Mouse (Mus musculus): ENCODE data around the gene Zfp605. TPM values are rescaled to one million over a fixed set of nuclear protein-coding genes. Genes with fewer than 3 reads are reported as not detected.

The Zfp605 gene
- total and polyA plus RNA-seq, 3 experiments, result 4.7 to 5.2 TPM; not detected in 1

DNA sequence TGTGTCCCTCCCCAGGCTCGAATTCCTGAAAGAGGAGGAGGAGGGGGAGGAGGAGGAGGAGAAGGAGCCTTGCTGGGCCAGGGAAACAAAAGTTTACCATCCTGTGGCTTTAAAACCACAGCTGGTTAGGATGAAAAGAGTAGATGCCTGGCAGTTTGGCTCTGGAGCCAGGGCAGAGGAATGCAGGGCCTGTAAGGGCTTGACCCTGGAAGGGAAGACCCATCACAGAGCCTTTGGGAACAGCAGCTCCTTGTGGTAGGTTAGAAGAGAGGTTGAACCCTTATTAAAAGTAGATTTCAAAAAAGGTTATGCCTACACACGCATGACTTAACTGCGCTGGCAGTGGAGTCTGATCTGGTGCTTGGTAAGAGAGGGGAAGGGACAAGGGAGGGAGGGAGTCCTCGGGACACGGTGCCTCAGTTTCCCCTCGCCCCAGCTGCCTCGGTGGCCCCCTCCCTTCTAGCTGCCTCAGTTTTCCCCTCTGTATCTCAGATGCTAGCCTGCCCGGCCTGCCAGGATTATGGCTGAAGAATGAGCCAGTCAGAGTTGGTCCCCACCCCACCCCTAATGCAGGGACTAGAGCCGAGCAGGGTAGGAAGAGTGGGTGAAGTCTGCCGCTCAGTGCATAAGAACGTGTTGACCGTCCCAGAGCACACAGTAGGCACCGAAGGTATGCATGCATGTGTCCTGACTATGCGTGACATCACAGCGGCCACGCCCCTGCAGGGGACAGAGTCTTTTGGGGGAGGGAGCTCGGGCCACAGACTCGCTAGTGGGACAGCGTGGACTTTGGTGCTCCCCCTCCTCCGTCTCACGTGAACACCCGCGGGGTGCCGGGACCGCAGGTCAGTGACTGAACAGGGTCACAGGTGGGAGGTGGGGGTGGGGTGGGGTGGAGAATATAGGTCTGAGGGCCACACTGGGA is 10.0 kb upstream of the Zfp605 start, which contains the start of gene Plcxd1:
Gene Plcxd1, plus strand, starts transcription at position 314 of the 925 bp plus-strand sequence.
- H3K9ac ChIP-seq (ENCODE audit: control insufficient read depth, low read depth, low read length, poor library complexity, severe bottlenecking), result no peak within 1 kb of the TSS

DNA sequence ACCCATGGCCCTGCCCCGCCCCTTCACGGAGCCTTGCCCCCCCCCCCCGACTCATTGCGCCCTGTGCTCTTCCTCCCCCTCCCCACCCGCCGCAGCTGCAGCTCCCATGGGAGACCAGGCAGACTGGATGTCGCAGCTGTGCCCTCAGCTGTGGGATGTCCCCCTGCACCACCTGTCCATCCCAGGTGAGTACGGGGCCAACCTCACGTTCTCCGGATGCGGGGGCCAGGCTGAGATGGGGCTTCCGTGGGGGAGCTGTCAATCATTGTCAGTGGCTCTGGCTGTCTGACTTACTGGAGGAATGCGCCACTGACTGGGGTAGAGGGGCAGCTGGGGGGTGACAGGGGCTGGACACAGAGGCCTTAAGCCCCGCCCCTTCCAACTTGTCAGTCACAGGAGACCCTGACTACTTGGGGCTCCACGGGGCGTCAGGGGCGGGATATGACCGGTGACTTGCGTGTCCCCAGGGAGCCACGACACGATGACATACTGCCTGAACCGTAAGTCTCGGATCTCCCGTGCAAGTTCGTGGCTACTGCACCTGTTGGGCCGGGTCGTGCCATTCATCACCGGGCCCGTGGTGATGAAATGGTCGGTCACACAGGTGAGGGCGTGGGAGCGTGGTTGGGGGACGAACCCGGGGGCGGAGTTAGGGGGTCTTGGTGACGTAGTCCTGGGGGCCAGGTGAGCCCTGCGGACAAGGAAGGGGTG is 8.8 kb upstream of the Zfp605 start:
- no peak overlapping the region for H3K9ac ChIP-seq (ENCODE audit: control insufficient read depth, low read depth, low read length, poor library complexity, severe bottlenecking)
- H3K36me3 ChIP-seq (ENCODE audit: control insufficient read depth in 1 of 2, insufficient read depth in 2 of 2, low read length in 2 of 2), result no peaks in the 10 kb centered on the region; a peak in 1 of 4 replicates
- H3K4me3 ChIP-seq (ENCODE audit: control insufficient read depth in 1 of 2, insufficient read depth in 1 of 2, low read depth in 2 of 2, low read length in 2 of 2), result no peak overlapping the region
- DNase-seq (ENCODE audit: low read depth, low spot score), result no peak
- no peak overlapping the region for H3K27ac ChIP-seq (ENCODE audit: control insufficient read depth, low read depth, low read length)
- no peaks in the 10 kb centered on the region for H3K9me3 ChIP-seq (replicated peaks; ENCODE audit: insufficient read depth, low read length)
- no peaks in the 10 kb centered on the region for H3K4me1 ChIP-seq (ENCODE audit: control insufficient read depth in 1 of 2, insufficient read depth in 2 of 2, low read length in 2 of 2)
- no peaks in the 10 kb centered on the region for H3K27me3 ChIP-seq (ENCODE audit: control insufficient read depth in 1 of 2, insufficient read depth in 2 of 2, low read length in 2 of 2)
- peaks cover 4% of the 10 kb centered on the region; the same call in 1 of the 2 replicates for H3K79me2 ChIP-seq (ENCODE audit: control insufficient read depth, insufficient read depth, low read length, poor library complexity)
- TF ChIP-seq GATA1 (IDR thresholded peaks at IDR 0.05; ENCODE audit: low read depth, low read length), result no peak
- no peak for TF ChIP-seq HCFC1 (IDR thresholded peaks at IDR 0.05; ENCODE audit: low read depth, low read length)
- no peak for TF ChIP-seq TBP (IDR thresholded peaks at IDR 0.05; ENCODE audit: low read depth, low read length)
- TF ChIP-seq NELFE (IDR thresholded peaks at IDR 0.05; ENCODE audit: low read depth, low read length), result no peak
- no peak for TF ChIP-seq MAFK (IDR thresholded peaks at IDR 0.05; ENCODE audit: borderline replicate concordance, low read depth, low read length)
- no peak for TF ChIP-seq SMC3 (IDR thresholded peaks at IDR 0.05; ENCODE audit: low read depth, low read length)
- TF ChIP-seq ETS1 (IDR thresholded peaks at IDR 0.05; ENCODE audit: low read depth, low read length), result no peak
- no peak for TF ChIP-seq TCF12 (IDR thresholded peaks at IDR 0.05; ENCODE audit: low read depth, low read length)
- TF ChIP-seq EP300 (IDR thresholded peaks at IDR 0.05; ENCODE audit: low read depth in 1 of 2, low read length in 2 of 2), result no peak
- TF ChIP-seq UBTF (IDR thresholded peaks at IDR 0.05; ENCODE audit: borderline replicate concordance, insufficient read depth, low read depth, low read length), result no peak
- TF ChIP-seq USF1 (IDR thresholded peaks at IDR 0.05; ENCODE audit: low read depth, low read length), result no peak
- TF ChIP-seq ZNF384 (IDR thresholded peaks at IDR 0.05; ENCODE audit: low read depth, low read length), result no peak

More for the DNA sequence above, 10.0 kb upstream of the Zfp605 start, which contains the start of gene Plcxd1:
- H3K9me3 ChIP-seq (replicated peaks; ENCODE audit: insufficient read depth, low read length), result no peaks in the 10 kb centered on the region
- no peaks in the 10 kb centered on the region for H3K27me3 ChIP-seq (ENCODE audit: control insufficient read depth in 1 of 2, insufficient read depth in 2 of 2, low read length in 2 of 2)
- H3K27ac ChIP-seq (ENCODE audit: control insufficient read depth, low read depth, low read length), result no peak within 1 kb of the TSS
- peaks cover 0 to 2% of the 10 kb centered on the region in 2 experiments; a peak in 1 of 4 replicates for H3K36me3 ChIP-seq (ENCODE audit: control insufficient read depth in 1 of 2, insufficient read depth in 2 of 2, low read length in 2 of 2)
- H3K4me3 ChIP-seq (ENCODE audit: control insufficient read depth in 1 of 2, insufficient read depth in 1 of 2, low read depth in 2 of 2, low read length in 2 of 2), result no peak within 1 kb of the TSS
- TF ChIP-seq USF2 (IDR thresholded peaks at IDR 0.05; ENCODE audit: borderline replicate concordance in 1 of 2, insufficient read depth in 1 of 2, low read depth in 1 of 2, low read length in 2 of 2) (no peak), ZKSCAN1 (IDR thresholded peaks at IDR 0.05; ENCODE audit: low read depth, low read length) (peak; percentile 56; the same call in 1 of the 2 replicates), MAZ (IDR thresholded peaks at IDR 0.05; ENCODE audit: low read depth, low read length) (no peak), GABPA (IDR thresholded peaks at IDR 0.05; ENCODE audit: low read depth, low read length) (no peak)
- no peak for DNase-seq (ENCODE audit: low read depth, low spot score)
- no peaks in the 10 kb centered on the region for H3K79me2 ChIP-seq (ENCODE audit: control insufficient read depth, insufficient read depth, low read length, poor library complexity)
- peaks cover 1 to 5% of the 10 kb centered on the region in 2 experiments; a peak in 1 of 4 replicates for H3K4me1 ChIP-seq (ENCODE audit: control insufficient read depth in 1 of 2, insufficient read depth in 2 of 2, low read length in 2 of 2)

Measured in MEL (cell line).